Mouse (Mus musculus): ENCODE results near the gene Chic2. TPM values are rescaled to one million over a fixed set of nuclear protein-coding genes. Genes with fewer than 3 reads are reported as not detected.

Gene Chic2
- polyA plus RNA-seq (2015; fragmentation: Nextera tagmentation; extraction: Ambion mirVana): 26.9 and 31.6 TPM in 2 replicates

DNA sequence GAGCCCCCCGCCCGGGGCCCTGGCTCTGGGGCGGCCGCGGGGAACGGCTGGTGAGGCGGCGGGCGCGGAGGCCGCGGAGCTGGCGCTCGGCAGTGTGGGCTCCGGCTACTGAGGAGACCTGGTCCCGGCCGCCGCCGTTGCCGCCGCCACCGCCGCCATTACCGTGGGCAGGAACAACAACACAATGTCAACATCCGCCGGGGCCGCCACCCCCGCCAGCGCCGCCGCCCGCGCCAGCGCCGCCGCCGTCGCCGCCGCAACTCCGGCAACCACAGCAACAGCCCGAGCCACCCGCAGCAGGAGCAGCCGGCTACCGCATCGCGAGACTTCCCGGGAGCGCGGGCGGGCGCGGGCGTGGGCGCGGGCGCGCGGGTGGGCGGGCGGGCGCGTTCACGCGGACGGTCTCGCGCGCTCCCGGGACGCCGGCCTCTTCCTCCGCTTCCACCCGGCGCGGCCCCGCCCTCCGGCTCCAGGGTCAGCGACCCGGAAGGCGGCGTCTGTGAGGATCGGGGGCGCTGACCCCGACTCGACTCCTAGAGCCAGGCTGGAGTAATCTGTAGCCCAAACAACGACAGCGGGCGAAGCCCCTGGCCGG, at the start of gene Chic2:
Chic2 (minus strand) TSS at position 465 of the 595 bp plus-strand sequence.
- peaks cover 18% of the 10 kb centered on the region for H3K4me1 ChIP-seq (replicated peaks; ENCODE audit: control insufficient read depth, insufficient read depth, low read length)
- H3K4me3 ChIP-seq (replicated peaks; ENCODE audit: low read length): peak within 1 kb of the TSS; percentile 88
- ATAC-seq: peak; percentile 94
- WGBS: under 1% methylated on average over 57 of the region's 90 CpGs
- H3K9me3 ChIP-seq (ENCODE audit: control insufficient read depth, low read length): no peaks in the 10 kb centered on the region
- peak within 1 kb of the TSS; percentile 97 for H3K9ac ChIP-seq (replicated peaks; ENCODE audit: low read depth, low read length)
- peak within 1 kb of the TSS; percentile 77 for H3K4me2 ChIP-seq (ENCODE audit: low read length)
- no peaks in the 10 kb centered on the region for H3K36me3 ChIP-seq (ENCODE audit: control insufficient read depth, insufficient read depth)
- H3K27ac ChIP-seq (ENCODE audit: low read length): peak within 1 kb of the TSS; percentile 75
- H3K27me3 ChIP-seq (replicated peaks; ENCODE audit: control insufficient read depth, insufficient read depth, low read length): 0 out of 2 replicates have a peak, but pooled peaks cover 3% of the 10 kb centered on the region

DNA sequence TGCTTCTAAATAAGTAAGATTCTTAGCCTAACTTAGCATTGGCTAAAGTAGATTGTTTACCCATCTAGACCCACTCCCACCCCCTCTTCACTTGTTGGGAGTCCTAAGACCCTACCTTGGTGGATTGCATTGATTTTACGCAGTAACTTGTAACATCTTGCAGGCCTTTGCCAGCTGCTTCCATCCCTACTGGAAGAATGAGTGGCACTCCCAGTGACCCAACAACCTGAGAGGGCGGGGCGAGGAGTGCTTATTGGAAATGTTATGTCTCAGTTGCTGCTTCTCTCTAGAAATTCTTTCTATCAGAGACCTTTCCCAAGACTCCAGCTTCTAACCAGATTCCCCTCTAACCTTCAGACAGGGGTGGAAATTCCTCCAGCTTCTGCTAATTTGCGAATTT, 41.3 kb upstream of the Chic2 start:
- ATAC-seq: no peak

DNA sequence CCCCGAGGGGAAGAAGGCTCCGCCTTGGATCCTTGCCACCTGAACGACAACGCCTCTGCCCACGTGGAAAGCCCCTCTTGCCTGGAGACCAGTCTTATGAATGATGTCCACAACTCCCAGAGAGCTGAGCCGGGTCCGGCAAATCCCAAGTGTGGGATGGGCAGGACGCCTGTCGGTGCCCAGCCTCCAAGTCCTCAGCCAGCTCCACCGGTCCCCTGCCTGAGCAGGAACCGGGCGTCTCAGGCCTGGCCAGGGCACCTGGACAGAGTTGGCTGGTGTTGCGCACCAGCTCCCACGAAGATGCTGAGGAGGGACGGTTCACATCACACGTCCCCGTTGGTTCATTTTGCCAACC, 40.9 kb upstream of the Chic2 start:
- ATAC-seq: peak; percentile 22
- no peaks in the 10 kb centered on the region for H3K9me3 ChIP-seq (ENCODE audit: control insufficient read depth, low read length)
- H3K4me3 ChIP-seq (replicated peaks; ENCODE audit: low read length): no peak overlapping the region
- H3K4me1 ChIP-seq (replicated peaks; ENCODE audit: control insufficient read depth, insufficient read depth, low read length): peaks cover 29% of the 10 kb centered on the region
- no peak overlapping the region for H3K27ac ChIP-seq (ENCODE audit: low read length)
- H3K9ac ChIP-seq (replicated peaks; ENCODE audit: low read depth, low read length): no peak overlapping the region
- WGBS: under 1% methylated on average over 17 of the region's 17 CpGs
- peaks cover 50% of the 10 kb centered on the region for H3K27me3 ChIP-seq (replicated peaks; ENCODE audit: control insufficient read depth, insufficient read depth, low read length)
- peak overlapping the region; percentile 28 for H3K4me2 ChIP-seq (ENCODE audit: low read length)
- H3K36me3 ChIP-seq (ENCODE audit: control insufficient read depth, insufficient read depth): no peaks in the 10 kb centered on the region

More for the DNA sequence above, 41.3 kb upstream of the Chic2 start:
- no peak overlapping the region for H3K9ac ChIP-seq (replicated peaks; ENCODE audit: low read depth, low read length)
- peaks cover 49% of the 10 kb centered on the region for H3K27me3 ChIP-seq (replicated peaks; ENCODE audit: control insufficient read depth, insufficient read depth, low read length)
- WGBS: 27% methylated on average over 4 of the region's 4 CpGs
- no peak overlapping the region for H3K27ac ChIP-seq (ENCODE audit: low read length)
- H3K36me3 ChIP-seq (ENCODE audit: control insufficient read depth, insufficient read depth): no peaks in the 10 kb centered on the region
- H3K4me1 ChIP-seq (replicated peaks; ENCODE audit: control insufficient read depth, insufficient read depth, low read length): peaks cover 29% of the 10 kb centered on the region
- H3K4me2 ChIP-seq (ENCODE audit: low read length): no peak overlapping the region
- H3K9me3 ChIP-seq (ENCODE audit: control insufficient read depth, low read length): no peaks in the 10 kb centered on the region
- H3K4me3 ChIP-seq (replicated peaks; ENCODE audit: low read length): no peak overlapping the region

- Histone ChIP-seq H3K4me2 (ENCODE audit: low read length) (peak overlapping the region; percentile 28), H3K9me3 (ENCODE audit: control insufficient read depth, low read length) (no peaks in the 10 kb centered on the region), H3K27ac (ENCODE audit: low read length) (no peak overlapping the region), H3K4me1 (replicated peaks; ENCODE audit: control insufficient read depth, insufficient read depth, low read length) (peaks cover 29% of the 10 kb centered on the region), H3K9ac (replicated peaks; ENCODE audit: low read depth, low read length) (no peak overlapping the region), H3K27me3 (replicated peaks; ENCODE audit: control insufficient read depth, insufficient read depth, low read length) (peaks cover 55% of the 10 kb centered on the region), H3K4me3 (replicated peaks; ENCODE audit: low read length) (peak overlapping the region; percentile 6; the same call in 1 of the 2 replicates), H3K36me3 (ENCODE audit: control insufficient read depth, insufficient read depth) (no peaks in the 10 kb centered on the region)
- under 1% methylated on average over 25 of the region's 25 CpGs for WGBS
- peak; percentile 60 for ATAC-seq
Measured at GRCm38 (mm10) chr5:75084871-75085520, 40.4 kb upstream of the Chic2 start.

DNA sequence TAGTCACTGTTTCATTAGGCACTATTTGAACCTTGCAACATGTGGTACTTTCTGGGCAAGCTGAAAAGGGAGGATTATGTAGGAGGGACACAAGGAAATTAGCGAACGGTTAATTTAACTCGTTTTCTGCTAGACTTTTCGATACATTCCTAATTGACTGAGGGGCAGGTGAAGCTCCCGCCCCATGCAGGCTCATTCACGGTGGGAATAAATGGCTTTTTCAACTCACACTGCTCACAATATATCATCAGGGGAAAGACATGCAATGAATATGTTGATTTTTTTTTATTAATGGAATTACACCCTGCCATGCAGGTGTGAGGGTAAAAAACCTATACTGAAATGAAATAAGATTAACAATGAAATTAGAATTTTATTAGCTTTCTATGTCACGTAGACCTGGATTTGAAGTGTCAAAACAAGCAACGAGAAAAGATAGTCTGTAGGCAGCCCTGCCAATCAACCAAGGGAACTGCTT, 39.9 kb upstream of the Chic2 start:
- peak overlapping the region; percentile 32 for H3K4me2 ChIP-seq (ENCODE audit: low read length)
- no peaks in the 10 kb centered on the region for H3K9me3 ChIP-seq (ENCODE audit: control insufficient read depth, low read length)
- WGBS: under 1% methylated on average over 8 of the region's 8 CpGs
- peaks cover 29% of the 10 kb centered on the region for H3K4me1 ChIP-seq (replicated peaks; ENCODE audit: control insufficient read depth, insufficient read depth, low read length)
- H3K4me3 ChIP-seq (replicated peaks; ENCODE audit: low read length): no peak overlapping the region
- H3K27ac ChIP-seq (ENCODE audit: low read length): no peak overlapping the region
- ATAC-seq: 0 out of 2 replicates have a peak, but pooled peaks have one; percentile 4
- no peaks in the 10 kb centered on the region for H3K36me3 ChIP-seq (ENCODE audit: control insufficient read depth, insufficient read depth)
- no peak overlapping the region for H3K9ac ChIP-seq (replicated peaks; ENCODE audit: low read depth, low read length)
- peaks cover 61% of the 10 kb centered on the region for H3K27me3 ChIP-seq (replicated peaks; ENCODE audit: control insufficient read depth, insufficient read depth, low read length)

- under 1% methylated on average over 27 of the region's 27 CpGs for WGBS
- Histone ChIP-seq H3K4me1 (replicated peaks; ENCODE audit: control insufficient read depth, insufficient read depth, low read length) (peaks cover 29% of the 10 kb centered on the region), H3K4me2 (ENCODE audit: low read length) (peak overlapping the region; percentile 32), H3K9ac (replicated peaks; ENCODE audit: low read depth, low read length) (no peak overlapping the region), H3K27me3 (replicated peaks; ENCODE audit: control insufficient read depth, insufficient read depth, low read length) (peaks cover 61% of the 10 kb centered on the region), H3K9me3 (ENCODE audit: control insufficient read depth, low read length) (no peaks in the 10 kb centered on the region), H3K36me3 (ENCODE audit: control insufficient read depth, insufficient read depth) (no peaks in the 10 kb centered on the region), H3K4me3 (replicated peaks; ENCODE audit: low read length) (no peak overlapping the region), H3K27ac (ENCODE audit: low read length) (no peak overlapping the region)
- ATAC-seq: no peak
Measured at GRCm38 (mm10) chr5:75083591-75084392, 39.2 kb upstream of the Chic2 start.

DNA sequence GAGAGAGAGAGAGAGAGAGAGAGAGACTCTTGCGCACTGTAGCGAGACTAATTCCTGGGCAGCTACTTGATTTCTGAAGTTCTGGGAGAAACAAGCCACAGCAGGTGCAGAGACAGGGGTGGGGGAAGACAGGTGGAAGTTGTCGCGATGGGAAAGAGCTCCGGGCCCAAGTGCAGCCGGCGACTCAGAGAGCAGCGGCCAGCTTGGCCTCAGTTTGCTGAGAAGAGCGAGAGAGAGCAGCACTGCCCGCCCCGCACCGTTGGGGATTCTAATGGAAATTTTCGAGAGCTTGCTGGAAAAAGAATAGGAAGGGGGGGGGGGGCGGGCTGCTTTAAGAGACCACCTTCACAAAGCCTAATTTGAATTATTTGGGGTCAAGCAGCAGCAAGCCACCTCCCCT, 38.5 kb upstream of the Chic2 start:
- H3K9me3 ChIP-seq (ENCODE audit: control insufficient read depth, low read length): no peaks in the 10 kb centered on the region
- no peaks in the 10 kb centered on the region for H3K36me3 ChIP-seq (ENCODE audit: control insufficient read depth, insufficient read depth)
- under 1% methylated on average over 14 of the region's 14 CpGs for WGBS
- peaks cover 62% of the 10 kb centered on the region for H3K27me3 ChIP-seq (replicated peaks; ENCODE audit: control insufficient read depth, insufficient read depth, low read length)
- ATAC-seq: no peak
- no peak overlapping the region for H3K4me3 ChIP-seq (replicated peaks; ENCODE audit: low read length)
- no peak overlapping the region for H3K9ac ChIP-seq (replicated peaks; ENCODE audit: low read depth, low read length)
- H3K4me1 ChIP-seq (replicated peaks; ENCODE audit: control insufficient read depth, insufficient read depth, low read length): peaks cover 29% of the 10 kb centered on the region
- peak overlapping the region; percentile 31 for H3K4me2 ChIP-seq (ENCODE audit: low read length)
- no peak overlapping the region; the same call in 1 of the 2 replicates for H3K27ac ChIP-seq (ENCODE audit: low read length)

DNA sequence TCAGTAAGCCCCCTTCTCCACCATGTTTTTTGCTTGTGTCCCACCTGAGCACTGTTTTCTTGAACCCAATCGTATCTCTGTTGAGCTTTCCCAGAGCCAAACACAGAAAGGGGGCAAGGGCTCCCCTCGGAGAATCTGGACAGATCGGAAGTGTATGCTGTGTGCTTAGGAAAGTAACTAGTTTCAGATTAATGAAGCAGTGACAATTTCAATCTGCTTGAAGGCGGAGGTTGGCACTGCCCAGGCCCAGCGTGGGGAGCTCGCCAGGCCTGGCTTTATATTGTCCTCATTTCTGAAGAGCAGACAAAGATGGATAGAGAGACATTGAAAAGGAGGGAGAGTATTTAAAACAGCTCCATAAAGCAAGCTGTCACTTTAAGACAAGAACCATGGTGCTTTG, 37.9 kb upstream of the Chic2 start:
- H3K27ac ChIP-seq (ENCODE audit: low read length): no peak overlapping the region
- H3K36me3 ChIP-seq (ENCODE audit: control insufficient read depth, insufficient read depth): no peaks in the 10 kb centered on the region
- WGBS: 4% methylated on average over 6 of the region's 6 CpGs
- H3K4me3 ChIP-seq (replicated peaks; ENCODE audit: low read length): no peak overlapping the region
- H3K27me3 ChIP-seq (replicated peaks; ENCODE audit: control insufficient read depth, insufficient read depth, low read length): peaks cover 65% of the 10 kb centered on the region
- peak overlapping the region; percentile 31 for H3K4me2 ChIP-seq (ENCODE audit: low read length)
- peaks cover 29% of the 10 kb centered on the region for H3K4me1 ChIP-seq (replicated peaks; ENCODE audit: control insufficient read depth, insufficient read depth, low read length)
- ATAC-seq: peak; percentile 29
- no peaks in the 10 kb centered on the region for H3K9me3 ChIP-seq (ENCODE audit: control insufficient read depth, low read length)
- no peak overlapping the region for H3K9ac ChIP-seq (replicated peaks; ENCODE audit: low read depth, low read length)

DNA sequence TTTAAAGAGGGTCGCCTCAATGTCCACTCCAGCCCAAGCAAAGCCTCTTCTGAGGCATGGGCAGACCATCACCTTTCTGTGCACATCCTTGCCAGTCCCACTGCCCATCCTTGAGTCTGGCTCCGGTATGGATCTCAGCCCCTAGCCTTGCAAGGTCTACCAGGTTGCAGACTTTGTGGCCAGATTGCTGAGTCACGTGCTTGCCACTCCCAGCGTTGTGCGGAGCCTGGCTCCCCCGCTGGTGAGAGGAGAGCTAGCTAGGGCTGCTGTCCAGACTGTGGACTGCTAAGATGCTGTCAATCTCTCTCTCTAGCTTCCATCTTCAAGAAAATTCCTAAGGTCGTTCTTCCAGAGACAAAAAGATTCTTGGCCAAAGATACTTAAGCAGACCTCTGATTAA, 35.0 kb upstream of the Chic2 start:
- Histone ChIP-seq H3K4me2 (ENCODE audit: low read length) (no peak overlapping the region), H3K4me1 (replicated peaks; ENCODE audit: control insufficient read depth, insufficient read depth, low read length) (peaks cover 34% of the 10 kb centered on the region), H3K27ac (ENCODE audit: low read length) (no peak overlapping the region), H3K4me3 (replicated peaks; ENCODE audit: low read length) (no peak overlapping the region), H3K9me3 (ENCODE audit: control insufficient read depth, low read length) (no peaks in the 10 kb centered on the region), H3K9ac (replicated peaks; ENCODE audit: low read depth, low read length) (no peak overlapping the region), H3K27me3 (replicated peaks; ENCODE audit: control insufficient read depth, insufficient read depth, low read length) (peaks cover 63% of the 10 kb centered on the region), H3K36me3 (ENCODE audit: control insufficient read depth, insufficient read depth) (no peaks in the 10 kb centered on the region)
- WGBS: 6% methylated on average over 7 of the region's 7 CpGs
- ATAC-seq: no peak
